Mouse (Mus musculus): ENCODE results near the gene Wdr81. TPM values are rescaled to one million over a fixed set of nuclear protein-coding genes. Genes with fewer than 3 reads are reported as not detected.
A peak's percentile ranks its signal among the peaks of the same experiment; 100 is the strongest.

The Wdr81 gene
- 5.6 and 5.7 TPM in 2 replicates for polyA plus RNA-seq (2016; fragmentation: Nextera tagmentation; extraction: Ambion mirVana)

- ATAC-seq (ENCODE audit: insufficient number of reproducible peaks, low FRiP score) = peak; percentile 93
Observed at GRCm38 (mm10) chr11:75453991-75454930, at the start of gene Wdr81. TSS of gene Wdr81 (minus strand) at chr11:75454717.

GRCm38 (mm10) chr11:75498126-75498525 is 43.6 kb upstream of the Wdr81 start:
- no peak overlapping the region for H3K27ac ChIP-seq (ENCODE audit: poor library complexity, severe bottlenecking)
- 36% methylated on average over 1 of the region's 1 CpGs for WGBS

More at GRCm38 (mm10) chr11:75453991-75454930, at the start of gene Wdr81:
- WGBS = 3% methylated on average over 56 of the region's 56 CpGs
- H3K27me3 ChIP-seq (replicated peaks) = no peaks in the 10 kb centered on the region
- peaks cover 16% of the 10 kb centered on the region for H3K36me3 ChIP-seq
- peak within 1 kb of the TSS; percentile 43; the same call in 1 of the 2 replicates for H3K27ac ChIP-seq (ENCODE audit: poor library complexity, severe bottlenecking)
- H3K4me2 ChIP-seq = peak within 1 kb of the TSS; percentile 97
- no peaks in the 10 kb centered on the region for H3K9me3 ChIP-seq (replicated peaks)
- peak within 1 kb of the TSS; percentile 72 for H3K4me3 ChIP-seq
- H3K9ac ChIP-seq = peak within 1 kb of the TSS; percentile 75
- peaks cover 40% of the 10 kb centered on the region for H3K4me1 ChIP-seq (replicated peaks)

GRCm38 (mm10) chr11:75494296-75495049 is 40.0 kb upstream of the Wdr81 start:
- WGBS = 91% methylated on average over 10 of the region's 10 CpGs
- ATAC-seq (ENCODE audit: insufficient number of reproducible peaks, low FRiP score) = no peak
- Histone ChIP-seq H3K36me3 (peaks cover 95% of the 10 kb centered on the region), H3K4me3 (no peak overlapping the region), H3K4me1 (replicated peaks) (no peaks in the 10 kb centered on the region), H3K27me3 (replicated peaks) (no peaks in the 10 kb centered on the region), H3K9ac (no peak overlapping the region), H3K4me2 (no peak overlapping the region), H3K27ac (ENCODE audit: poor library complexity, severe bottlenecking) (no peak overlapping the region), H3K9me3 (replicated peaks) (no peaks in the 10 kb centered on the region)

More at GRCm38 (mm10) chr11:75498126-75498525, 43.6 kb upstream of the Wdr81 start:
- no peak for ATAC-seq (ENCODE audit: insufficient number of reproducible peaks, low FRiP score)
- no peaks in the 10 kb centered on the region for H3K4me1 ChIP-seq (replicated peaks)
- no peaks in the 10 kb centered on the region for H3K27me3 ChIP-seq (replicated peaks)
- H3K9me3 ChIP-seq (replicated peaks) = no peaks in the 10 kb centered on the region
- H3K4me2 ChIP-seq = no peak overlapping the region
- H3K36me3 ChIP-seq = peaks cover 95% of the 10 kb centered on the region
- no peak overlapping the region for H3K4me3 ChIP-seq
- H3K9ac ChIP-seq = no peak overlapping the region

GRCm38 (mm10) chr11:75487496-75487895 is 33.0 kb upstream of the Wdr81 start:
- Histone ChIP-seq H3K36me3 (peaks cover 38% of the 10 kb centered on the region), H3K27ac (ENCODE audit: poor library complexity, severe bottlenecking) (no peak overlapping the region), H3K9ac (peak overlapping the region; percentile 98), H3K4me2 (peak overlapping the region; percentile 91), H3K4me3 (peak overlapping the region; percentile 96), H3K4me1 (replicated peaks) (peaks cover 11% of the 10 kb centered on the region), H3K27me3 (replicated peaks) (no peaks in the 10 kb centered on the region), H3K9me3 (replicated peaks) (no peaks in the 10 kb centered on the region)
- 34% methylated on average over 6 of the region's 6 CpGs for WGBS
- ATAC-seq (ENCODE audit: insufficient number of reproducible peaks, low FRiP score) = no peak

- Histone ChIP-seq H3K27ac (ENCODE audit: poor library complexity, severe bottlenecking) (0 out of 2 replicates have a peak within 1 kb of the TSS, but pooled peaks have one; percentile 65), H3K27me3 (replicated peaks) (no peaks in the 10 kb centered on the region), H3K4me2 (peak within 1 kb of the TSS; percentile 91), H3K36me3 (peaks cover 30% of the 10 kb centered on the region), H3K9me3 (replicated peaks) (no peaks in the 10 kb centered on the region), H3K9ac (peak within 1 kb of the TSS; percentile 98), H3K4me1 (replicated peaks) (peaks cover 11% of the 10 kb centered on the region), H3K4me3 (peak within 1 kb of the TSS; percentile 96)
- ATAC-seq (ENCODE audit: insufficient number of reproducible peaks, low FRiP score) = peak; percentile 99
- WGBS = under 1% methylated on average over 52 of the region's 52 CpGs
Observed at GRCm38 (mm10) chr11:75486601-75487285, 32.2 kb upstream of the Wdr81 start, which contains the start of gene Prpf8. TSS of gene Prpf8 (plus strand) at chr11:75486816.

- Histone ChIP-seq H3K4me3 (peak overlapping the region; percentile 96), H3K9me3 (replicated peaks) (no peaks in the 10 kb centered on the region), H3K4me1 (replicated peaks) (peaks cover 11% of the 10 kb centered on the region), H3K27me3 (replicated peaks) (no peaks in the 10 kb centered on the region), H3K27ac (ENCODE audit: poor library complexity, severe bottlenecking) (no peak overlapping the region), H3K9ac (no peak overlapping the region), H3K36me3 (peaks cover 25% of the 10 kb centered on the region), H3K4me2 (peak overlapping the region; percentile 91; the same call in 1 of the 2 replicates)
- 0 out of 2 replicates have a peak, but pooled peaks have one; percentile 10 for ATAC-seq (ENCODE audit: insufficient number of reproducible peaks, low FRiP score)
- 26% methylated on average over 3 of the region's 3 CpGs for WGBS
Observed at GRCm38 (mm10) chr11:75486192-75486591, 31.7 kb upstream of the Wdr81 start.

- no peaks in the 10 kb centered on the region for H3K36me3 ChIP-seq
- ATAC-seq (ENCODE audit: insufficient number of reproducible peaks, low FRiP score) = no peak
- H3K4me1 ChIP-seq (replicated peaks) = peaks cover 2% of the 10 kb centered on the region; the same call in 1 of the 2 replicates
- H3K4me3 ChIP-seq = no peak overlapping the region
- WGBS = 49% methylated on average over 7 of the region's 7 CpGs
- H3K9ac ChIP-seq = no peak overlapping the region
- H3K27me3 ChIP-seq (replicated peaks) = no peaks in the 10 kb centered on the region
- no peaks in the 10 kb centered on the region for H3K9me3 ChIP-seq (replicated peaks)
- no peak overlapping the region for H3K4me2 ChIP-seq
- no peak overlapping the region for H3K27ac ChIP-seq (ENCODE audit: poor library complexity, severe bottlenecking)
Observed at GRCm38 (mm10) chr11:75473376-75473775, 18.9 kb upstream of the Wdr81 start.

- no peaks in the 10 kb centered on the region for H3K27me3 ChIP-seq (replicated peaks)
- H3K4me3 ChIP-seq = no peak overlapping the region
- H3K27ac ChIP-seq (ENCODE audit: poor library complexity, severe bottlenecking) = no peak overlapping the region
- H3K4me2 ChIP-seq = no peak overlapping the region
- no peaks in the 10 kb centered on the region for H3K36me3 ChIP-seq
- no peak for ATAC-seq (ENCODE audit: insufficient number of reproducible peaks, low FRiP score)
- no peak overlapping the region for H3K9ac ChIP-seq
- H3K4me1 ChIP-seq (replicated peaks) = peaks cover 9% of the 10 kb centered on the region
- WGBS = 61% methylated on average over 11 of the region's 11 CpGs
- no peaks in the 10 kb centered on the region for H3K9me3 ChIP-seq (replicated peaks)
Observed at GRCm38 (mm10) chr11:75472469-75473081, 18.1 kb upstream of the Wdr81 start.

- Histone ChIP-seq H3K36me3 (peaks cover 9% of the 10 kb centered on the region), H3K27ac (ENCODE audit: poor library complexity, severe bottlenecking) (no peak overlapping the region), H3K9ac (no peak overlapping the region), H3K9me3 (replicated peaks) (0 out of 2 replicates have a peak, but pooled peaks cover 3% of the 10 kb centered on the region), H3K4me3 (no peak overlapping the region), H3K27me3 (replicated peaks) (no peaks in the 10 kb centered on the region), H3K4me2 (no peak overlapping the region), H3K4me1 (replicated peaks) (peaks cover 12% of the 10 kb centered on the region)
- ATAC-seq (ENCODE audit: insufficient number of reproducible peaks, low FRiP score) = no peak
- WGBS = 75% methylated on average over 3 of the region's 3 CpGs
Observed at GRCm38 (mm10) chr11:75470675-75471074, 16.2 kb upstream of the Wdr81 start.

- ATAC-seq (ENCODE audit: insufficient number of reproducible peaks, low FRiP score) = no peak
- Histone ChIP-seq H3K27me3 (replicated peaks) (no peaks in the 10 kb centered on the region), H3K9me3 (replicated peaks) (0 out of 2 replicates have a peak, but pooled peaks cover 3% of the 10 kb centered on the region), H3K36me3 (peaks cover 23% of the 10 kb centered on the region), H3K4me1 (replicated peaks) (peaks cover 18% of the 10 kb centered on the region), H3K9ac (no peak overlapping the region), H3K4me2 (no peak overlapping the region), H3K4me3 (no peak overlapping the region), H3K27ac (ENCODE audit: poor library complexity, severe bottlenecking) (no peak overlapping the region)
- 83% methylated on average over 4 of the region's 4 CpGs for WGBS
Observed at GRCm38 (mm10) chr11:75469261-75469660, 14.7 kb upstream of the Wdr81 start.

All from heart, embryonic 12.5 days (tissue).